Mouse (Mus musculus) regulatory T cell (primary cell): ENCODE measurements around the gene Prss48.
"Not testable (repeated sequence)": the region's sequence is repeated elsewhere in the genome, so short reads cannot be mapped to it uniquely, and the experiment has no call there.

ENCODE experiments used
- in situ Hi-C: fragments of 300-600 bp; cut with MboI, MseI; formaldehyde crosslinking; loops from one replicate; pipeline ENCODE4 v1.15.1; 2025; ENCODE audit warnings: high pct_unique_total_duplicates

The Prss48 gene

GRCm38 (mm10) chr3:86004751-86005150 is 2.5 kb upstream of the Prss48 start:
- in situ Hi-C loops = no loop called here

GRCm38 (mm10) chr3:86002940-86003339 is 649 bp upstream of the Prss48 start:
- in situ Hi-C loops = no loop called here

GRCm38 (mm10) chr3:86001271-86001670 is 1.0 kb downstream of the Prss48 start:
- in situ Hi-C loops = no loop called here

GRCm38 (mm10) chr3:85994645-85995044 is 7.6 kb downstream of the Prss48 start:
- in situ Hi-C loops = no loop called here

GRCm38 (mm10) chr3:85993744-85994143 is 8.5 kb downstream of the Prss48 start:
- in situ Hi-C loops = no loop called here

DNA sequence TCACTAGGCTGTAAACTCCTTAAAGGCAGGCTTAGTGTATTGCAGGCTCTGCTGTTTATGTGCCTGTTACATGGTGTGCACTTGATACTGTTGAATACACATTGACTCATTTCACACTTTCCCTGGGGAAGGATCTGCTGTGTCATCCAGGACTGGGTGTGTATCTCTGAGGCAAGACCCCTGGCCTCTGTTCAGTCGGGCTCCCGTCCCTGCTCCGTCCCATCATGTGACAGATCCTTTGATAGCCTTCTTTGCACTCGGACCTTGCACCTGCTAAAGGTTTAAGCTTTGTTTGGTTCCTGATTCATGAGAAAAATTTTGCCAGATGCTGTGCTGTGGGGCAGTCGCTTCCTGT is 10.5 kb downstream of the Prss48 start:
- in situ Hi-C loops = no loop called here

GRCm38 (mm10) chr3:85991140-85991801 is 11.0 kb downstream of the Prss48 start:
- in situ Hi-C loops = no loop called here

GRCm38 (mm10) chr3:85987225-85987624 is 15.1 kb downstream of the Prss48 start:
- in situ Hi-C loops = no loop called here

DNA sequence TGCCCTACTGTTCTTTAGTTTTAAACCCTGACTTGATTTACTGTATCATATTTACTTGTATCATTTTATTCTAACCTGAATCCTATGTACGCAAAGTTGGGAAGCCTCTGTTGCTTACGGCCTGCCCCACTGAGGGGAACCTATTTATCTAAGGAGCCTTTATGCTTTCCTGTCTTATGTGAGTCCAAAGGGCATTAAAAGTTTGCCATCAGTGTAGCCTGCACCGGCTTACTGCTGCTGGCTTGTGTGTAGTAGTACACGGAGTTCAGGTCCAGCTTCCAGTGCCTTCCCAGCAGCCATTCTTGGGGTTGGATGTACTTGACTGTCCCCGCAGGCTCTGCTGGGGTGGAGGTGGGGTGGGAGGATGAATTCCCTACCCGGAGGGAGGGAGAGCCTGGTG is 17.8 kb downstream of the Prss48 start:
- in situ Hi-C loops = no loop called here

DNA sequence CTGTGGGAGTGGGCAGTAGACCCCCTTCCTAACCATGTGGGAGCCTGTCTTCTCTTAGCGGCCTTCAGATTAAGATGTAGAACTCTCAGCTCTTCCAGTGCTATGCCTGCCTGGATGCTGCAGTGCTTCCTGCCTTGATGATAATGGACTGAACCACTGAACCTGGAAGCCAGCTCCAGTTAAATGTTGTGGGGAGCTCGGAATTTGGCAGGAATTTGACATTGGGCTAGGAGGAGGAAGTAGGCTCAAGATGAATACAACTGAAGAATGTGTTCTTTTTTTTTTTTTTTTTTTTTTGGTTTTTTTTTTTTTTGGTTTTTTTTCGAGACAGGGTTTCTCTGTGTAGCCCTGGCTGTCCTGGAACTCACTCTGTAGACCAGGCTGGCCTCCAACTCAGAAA is 20.5 kb downstream of the Prss48 start:
- in situ Hi-C loops = not testable (repeated sequence)

GRCm38 (mm10) chr3:85980036-85980435 is 22.3 kb downstream of the Prss48 start:
- in situ Hi-C loops = no loop called here

DNA sequence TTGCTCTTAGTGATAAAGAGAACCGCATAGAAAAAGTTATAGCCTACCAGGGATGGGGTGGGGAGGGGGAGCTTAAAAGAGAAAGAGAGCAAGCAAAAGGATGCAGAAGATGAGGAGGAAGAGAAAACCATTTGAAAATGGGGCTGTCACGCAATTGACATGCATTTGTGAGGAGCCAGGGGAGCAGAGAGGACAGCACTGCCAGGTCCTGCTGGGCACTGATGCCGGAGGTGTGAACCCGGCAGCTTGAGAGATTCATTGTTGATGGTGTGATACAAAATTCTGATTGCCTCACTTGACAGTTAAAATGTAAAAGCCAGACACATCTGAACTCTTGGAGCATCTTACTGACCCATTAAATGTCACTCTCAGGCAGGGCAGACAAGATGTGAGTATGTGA is 27.8 kb downstream of the Prss48 start:
- in situ Hi-C loops = no loop called here

- in situ Hi-C loops = no loop called here
These were observed 28.7 kb downstream of the Prss48 start for GRCm38 (mm10) chr3:85973376-85974140.

DNA sequence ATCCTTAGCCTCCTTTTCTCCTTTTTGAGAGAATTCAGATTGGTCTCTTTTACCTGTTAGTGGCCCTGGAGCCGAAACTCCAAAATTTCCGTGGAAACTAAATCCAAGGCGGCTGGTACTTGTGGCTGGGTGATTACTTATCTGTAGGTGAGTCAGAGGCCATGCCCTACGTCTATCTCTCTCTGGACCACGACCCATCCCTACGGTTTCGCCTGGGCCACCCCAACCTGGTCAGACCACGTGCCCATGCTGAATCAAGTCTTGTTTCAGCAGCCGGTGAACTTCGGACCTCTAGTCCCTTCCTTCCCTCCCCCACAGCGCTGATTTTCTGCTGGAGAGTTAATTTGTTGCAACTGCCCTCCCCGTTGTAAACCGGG is 30.7 kb downstream of the Prss48 start:
- in situ Hi-C loops = no loop called here

GRCm38 (mm10) chr3:85970742-85971598 is 31.3 kb downstream of the Prss48 start, which contains the start of gene Sh3d19:
TSS of gene Sh3d19 (plus strand) at chr3:85971109.
- in situ Hi-C loops = no loop called here

DNA sequence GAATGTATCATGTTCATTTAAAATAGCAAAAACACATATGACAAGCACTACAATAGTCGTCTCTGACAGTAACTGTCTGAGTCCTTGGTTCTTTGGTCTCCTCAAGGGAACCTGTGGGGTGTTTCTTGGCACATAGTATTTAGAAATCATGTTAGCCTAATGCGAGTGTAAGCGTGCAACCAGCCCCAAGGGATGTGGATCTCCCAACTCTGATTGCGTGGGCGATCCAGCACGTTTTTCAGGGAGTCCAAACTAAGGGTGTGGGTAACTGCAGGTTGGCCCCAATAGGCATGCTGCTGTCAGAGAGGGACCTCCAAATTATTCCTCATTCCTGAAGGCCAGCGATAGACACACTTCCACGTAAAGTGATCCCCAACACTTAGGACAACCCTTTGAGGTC is 33.3 kb downstream of the Prss48 start:
- in situ Hi-C loops = no loop called here

GRCm38 (mm10) chr3:85965479-85965878 is 36.8 kb downstream of the Prss48 start:
- in situ Hi-C loops = no loop called here

DNA sequence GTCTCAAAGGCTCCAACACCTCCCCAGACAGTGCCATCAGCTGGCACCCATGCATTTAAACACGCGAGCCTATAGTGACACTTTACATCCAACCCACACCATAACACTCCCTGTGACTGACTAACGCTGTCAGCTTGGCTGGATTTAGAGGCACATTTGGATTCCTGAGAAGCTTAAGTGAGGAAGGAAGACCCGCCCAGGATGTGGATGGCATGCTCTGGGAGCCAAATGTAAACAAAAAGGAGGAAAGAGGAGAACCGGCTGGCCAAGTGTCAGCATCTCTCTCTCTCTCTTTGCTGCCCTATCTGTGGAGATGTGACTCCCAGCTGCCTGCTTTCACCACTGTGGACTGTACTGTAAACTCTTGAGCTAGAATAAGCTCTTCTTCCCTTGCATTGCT is 41.2 kb downstream of the Prss48 start:
- in situ Hi-C loops = no loop called here

DNA sequence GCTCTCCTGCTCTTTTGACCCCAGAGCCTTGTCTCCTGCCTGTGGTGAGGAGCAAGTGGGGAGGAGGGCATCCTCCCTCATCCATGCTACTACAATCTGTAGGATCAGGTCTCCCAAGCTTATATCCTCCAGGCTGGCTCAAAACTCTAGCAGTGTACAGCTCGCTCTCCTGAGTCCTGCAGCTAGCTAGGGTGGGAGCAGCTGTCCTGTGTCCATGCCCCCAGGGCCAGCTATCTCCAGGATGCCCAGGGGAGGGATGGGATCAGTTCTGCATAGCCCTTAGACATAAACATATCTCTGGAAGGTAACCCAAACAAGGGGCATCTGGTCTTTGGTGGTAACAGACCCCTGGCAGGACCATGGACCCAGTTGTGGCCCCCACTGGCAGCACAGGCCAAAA is 42.6 kb downstream of the Prss48 start:
- in situ Hi-C loops = no loop called here

- in situ Hi-C loops = no loop called here
These were observed 46.6 kb downstream of the Prss48 start for GRCm38 (mm10) chr3:85955704-85956103.

DNA sequence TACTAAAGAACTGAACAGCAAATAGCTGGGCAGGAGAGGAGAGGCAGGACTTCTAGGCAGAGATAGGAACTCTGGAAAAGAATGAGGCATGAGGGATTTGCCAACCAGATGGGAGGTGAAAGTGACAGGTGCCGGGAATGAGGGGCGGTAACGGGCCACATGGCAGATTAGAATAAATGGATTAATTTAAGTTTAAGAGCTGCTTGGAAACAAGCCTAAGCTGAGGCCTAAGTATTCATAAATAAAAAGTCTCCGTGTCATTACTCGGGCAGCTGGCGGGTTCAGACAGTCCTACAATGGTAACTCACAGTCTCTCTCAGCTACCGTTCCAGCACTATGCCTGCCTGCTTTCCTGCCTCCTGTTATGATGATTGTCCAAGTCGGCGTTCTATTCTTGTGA is 47.0 kb downstream of the Prss48 start:
- in situ Hi-C loops = no loop called here

GRCm38 (mm10) chr3:85952696-85953283 is 49.5 kb downstream of the Prss48 start:
- in situ Hi-C loops = no loop called here
